Mouse (Mus musculus) ES-E14 (cell line): ENCODE results near the gene Kars.

Experiments used
- CHD2 ChIP-seq: IDR thresholded peaks from 2 replicates; pipeline ENCODE4 v1.6.1; 2014; ENCODE audit warnings: mild to moderate bottlenecking, low read depth, low read length, inconsistent platforms
- MAFK ChIP-seq: IDR thresholded peaks from 2 replicates; pipeline ENCODE4 v1.6.1; 2014; ENCODE audit warnings: mild to moderate bottlenecking, low read depth, low read length, inconsistent platforms; ENCODE audit not compliant: insufficient read depth
- ZNF384 ChIP-seq: IDR thresholded peaks from 2 replicates; pipeline ENCODE4 v1.6.1; 2012; ENCODE audit warnings: low read depth, low read length, inconsistent platforms

GRCm38 (mm10) chr8:111989911-111990310 lies 21.2 kb downstream of the Kars start:
- TF ChIP-seq ZNF384 (no peak), CHD2 (no peak; the same call in 1 of the 2 replicates), MAFK (no peak)
